Mouse (Mus musculus) heart, embryonic 11.5 days (tissue): Measurements from ENCODE around the gene Chd3. TPM values are rescaled to one million over a fixed set of nuclear protein-coding genes. Genes with fewer than 3 reads are reported as not detected.
A peak's percentile ranks its signal among the peaks of the same experiment; 100 is the strongest.

ENCODE experiments used
- ATAC-seq: fragments of 200-750 bp; cut with Nextera tagmentation; replicated peaks from 2 replicates; pipeline ENCODE4 v1.8.0; 2017; ENCODE audit warnings: moderate library complexity; ENCODE audit not compliant: insufficient number of reproducible peaks, low FRiP score, low TSS enrichment
- H3K27ac ChIP-seq: fragments of 300-500 bp; sonication (generic); 2 replicates; pipeline ENCODE4 v1.5.1; 2014; ENCODE audit warnings: mild to moderate bottlenecking, low read depth, low read length
- H3K27me3 ChIP-seq: fragments of 300-500 bp; sonication (generic); 2 replicates; pipeline ENCODE4 v1.6.1; 2014; ENCODE audit warnings: mild to moderate bottlenecking, low read length, mixed read lengths; ENCODE audit not compliant: control insufficient read depth, insufficient read depth
- H3K36me3 ChIP-seq: fragments of 300-500 bp; sonication (generic); 2 replicates; pipeline ENCODE4 v1.6.1; 2014; ENCODE audit warnings: mild to moderate bottlenecking, low read length, moderate library complexity, mixed read lengths; ENCODE audit not compliant: control insufficient read depth, insufficient read depth
- H3K4me1 ChIP-seq: fragments of 300-500 bp; sonication (generic); 2 replicates; pipeline ENCODE4 v1.6.1; 2014; ENCODE audit warnings: low read length; ENCODE audit not compliant: control insufficient read depth, insufficient read depth
- H3K4me2 ChIP-seq: fragments of 300-500 bp; sonication (generic); 2 replicates; pipeline ENCODE4 v1.6.1; 2014; ENCODE audit warnings: mild to moderate bottlenecking, moderate library complexity
- H3K4me3 ChIP-seq: fragments of 300-500 bp; sonication (generic); 2 replicates; pipeline ENCODE4 v1.5.1; 2014; ENCODE audit warnings: low read depth, low read length
- H3K9ac ChIP-seq: fragments of 300-500 bp; sonication (generic); 2 replicates; pipeline ENCODE4 v1.6.1; 2014; ENCODE audit warnings: mild to moderate bottlenecking, low read depth, low read length, moderate library complexity
- H3K9me3 ChIP-seq: fragments of 300-500 bp; sonication (generic); replicated peaks from 2 replicates; pipeline ENCODE4 v1.6.1; 2016; ENCODE audit warnings: low read length; ENCODE audit not compliant: control insufficient read depth
- WGBS: fragments of 180-500 bp; shearing (Covaris S2); extraction: QIAGEN DNeasy Blood & Tissue Kit; methylation state at CpG from one replicate; pipeline ENCODE4 v1.1.7; 2014; ENCODE audit not compliant: insufficient replicate concordance; 5-methylcytosine and 5-hydroxymethylcytosine counted together
- polyA plus RNA-seq: library from polyadenylated mRNA; unstranded; fragments of >200 nt; fragmentation: Nextera tagmentation; extraction: Ambion mirVana; gene quantifications from 2 replicates; pipeline ENCODE4 v1.2.1, GENCODE M21; 2014

Chd3 gene
- polyA plus RNA-seq, 1 experiment from 2014 or later = 21.8 TPM

DNA sequence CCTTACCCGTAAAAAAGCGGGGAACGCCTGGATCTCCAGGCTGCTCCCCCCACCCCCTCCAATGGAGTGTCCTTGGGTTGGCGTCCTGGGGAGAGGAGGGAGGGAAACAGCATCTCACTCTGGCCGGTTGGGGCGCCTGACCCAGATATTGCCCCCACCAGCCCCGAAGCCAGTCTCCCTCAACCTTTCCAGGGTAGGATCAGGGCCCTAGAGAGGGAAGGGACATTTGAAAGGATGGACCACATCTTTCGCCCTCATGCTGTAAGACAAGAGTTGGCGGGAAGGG lies 42.1 kb downstream of the Chd3 start:
- H3K9me3 ChIP-seq = no peaks in the 10 kb centered on the region
- no peak overlapping the region for H3K27ac ChIP-seq
- peak overlapping the region; percentile 93 for H3K4me2 ChIP-seq
- 14% methylated on average over 9 of the region's 9 CpGs for WGBS
- no peaks in the 10 kb centered on the region for H3K36me3 ChIP-seq
- H3K9ac ChIP-seq = no peak overlapping the region
- peak overlapping the region; percentile 49 for H3K4me3 ChIP-seq
- peaks cover 34% of the 10 kb centered on the region for H3K4me1 ChIP-seq
- no peak for ATAC-seq
- H3K27me3 ChIP-seq = peaks cover 33% of the 10 kb centered on the region

DNA sequence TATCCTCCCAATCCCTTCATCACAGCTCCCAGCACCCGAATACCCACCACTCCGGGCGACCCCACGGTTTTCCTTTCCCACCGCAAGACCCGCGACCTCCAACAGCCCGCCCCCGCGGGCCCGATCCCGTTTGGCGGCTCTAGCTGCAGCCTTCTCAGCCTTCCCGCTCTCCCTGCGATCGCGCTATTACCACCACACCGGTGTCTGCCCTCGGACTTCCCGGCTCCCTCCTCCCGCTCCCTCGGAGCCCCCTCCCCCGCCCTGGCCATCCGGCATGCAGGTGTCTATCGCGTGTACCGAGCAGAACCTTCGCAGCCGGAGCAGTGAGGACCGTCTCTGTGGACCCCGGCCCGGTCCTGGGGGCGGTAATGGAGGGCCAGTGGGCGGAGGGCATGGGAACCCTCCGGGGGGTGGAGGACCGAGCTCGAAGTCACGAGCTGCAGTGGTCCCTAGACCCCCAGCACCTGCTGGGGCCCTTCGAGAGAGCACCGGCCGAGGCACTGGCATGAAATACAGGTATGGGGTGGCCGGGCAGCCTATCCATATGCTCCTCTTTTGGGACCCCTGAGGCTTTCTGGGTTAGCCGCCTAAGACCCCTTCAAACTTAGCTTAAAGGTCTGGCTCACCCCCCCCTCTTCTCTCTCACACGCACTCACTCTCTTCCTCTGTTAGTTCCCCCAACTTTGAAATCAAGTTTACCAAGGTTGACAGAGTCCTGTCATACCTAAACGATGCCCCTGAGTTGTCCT lies 42.6 kb downstream of the Chd3 start:
- WGBS = 1% methylated on average over 45 of the region's 45 CpGs
- Histone ChIP-seq H3K9me3 (no peaks in the 10 kb centered on the region), H3K4me2 (peak overlapping the region; percentile 93), H3K27me3 (peaks cover 33% of the 10 kb centered on the region), H3K36me3 (no peaks in the 10 kb centered on the region), H3K27ac (no peak overlapping the region), H3K4me1 (peaks cover 37% of the 10 kb centered on the region), H3K9ac (peak overlapping the region; percentile 75), H3K4me3 (peak overlapping the region; percentile 49)
- no peak for ATAC-seq

- Histone ChIP-seq H3K27ac (no peak within 1 kb of the TSS), H3K4me3 (peak within 1 kb of the TSS; percentile 49), H3K4me2 (peak within 1 kb of the TSS; percentile 93), H3K9me3 (no peaks in the 10 kb centered on the region), H3K36me3 (no peaks in the 10 kb centered on the region), H3K4me1 (peaks cover 34% of the 10 kb centered on the region), H3K27me3 (peaks cover 30% of the 10 kb centered on the region), H3K9ac (peak within 1 kb of the TSS; percentile 75)
- WGBS = 10% methylated on average over 26 of the region's 26 CpGs
- ATAC-seq = peak; percentile 62
Measured at GRCm38 (mm10) chr11:69325628-69326407, 43.4 kb downstream of the Chd3 start, which contains the start of gene Kcnab3. Gene Kcnab3, plus strand, starts transcription at chr11:69326258.

- Histone ChIP-seq H3K4me3 (peak overlapping the region; percentile 76), H3K4me1 (peaks cover 34% of the 10 kb centered on the region), H3K27ac (no peak overlapping the region), H3K9ac (peak overlapping the region; percentile 88), H3K27me3 (peaks cover 23% of the 10 kb centered on the region), H3K36me3 (no peaks in the 10 kb centered on the region; the same call in 1 of the 2 replicates), H3K4me2 (peak overlapping the region; percentile 97), H3K9me3 (no peaks in the 10 kb centered on the region)
- no peak for ATAC-seq
- WGBS = 78% methylated on average over 6 of the region's 6 CpGs
Measured at GRCm38 (mm10) chr11:69324749-69325148, 44.5 kb downstream of the Chd3 start.

GRCm38 (mm10) chr11:69323667-69324111 lies 45.5 kb downstream of the Chd3 start, which contains the start of the genes Cntrob and Trappc1:
Gene Cntrob, minus strand, starts transcription at chr11:69323775.
Gene Trappc1, plus strand, starts transcription at chr11:69323980.
- peaks cover 4% of the 10 kb centered on the region for H3K36me3 ChIP-seq
- H3K27ac ChIP-seq = peak within 1 kb of the TSS; percentile 89
- H3K4me3 ChIP-seq = peak within 1 kb of the TSS; percentile 76
- peak within 1 kb of the TSS; percentile 97 for H3K4me2 ChIP-seq
- WGBS = under 1% methylated on average over 30 of the region's 30 CpGs
- H3K27me3 ChIP-seq = peaks cover 15% of the 10 kb centered on the region
- ATAC-seq = peak; percentile 86
- no peaks in the 10 kb centered on the region for H3K9me3 ChIP-seq
- H3K9ac ChIP-seq = peak within 1 kb of the TSS; percentile 88
- H3K4me1 ChIP-seq = peaks cover 34% of the 10 kb centered on the region

GRCm38 (mm10) chr11:69322693-69323471 lies 46.3 kb downstream of the Chd3 start:
- peak overlapping the region; percentile 89 for H3K27ac ChIP-seq
- peaks cover 34% of the 10 kb centered on the region for H3K4me1 ChIP-seq
- H3K4me3 ChIP-seq = peak overlapping the region; percentile 76
- ATAC-seq = no peak
- no peaks in the 10 kb centered on the region for H3K9me3 ChIP-seq
- H3K4me2 ChIP-seq = peak overlapping the region; percentile 97
- peaks cover 15% of the 10 kb centered on the region for H3K27me3 ChIP-seq
- H3K36me3 ChIP-seq = peaks cover 7% of the 10 kb centered on the region
- 26% methylated on average over 18 of the region's 18 CpGs for WGBS
- peak overlapping the region; percentile 88 for H3K9ac ChIP-seq

DNA sequence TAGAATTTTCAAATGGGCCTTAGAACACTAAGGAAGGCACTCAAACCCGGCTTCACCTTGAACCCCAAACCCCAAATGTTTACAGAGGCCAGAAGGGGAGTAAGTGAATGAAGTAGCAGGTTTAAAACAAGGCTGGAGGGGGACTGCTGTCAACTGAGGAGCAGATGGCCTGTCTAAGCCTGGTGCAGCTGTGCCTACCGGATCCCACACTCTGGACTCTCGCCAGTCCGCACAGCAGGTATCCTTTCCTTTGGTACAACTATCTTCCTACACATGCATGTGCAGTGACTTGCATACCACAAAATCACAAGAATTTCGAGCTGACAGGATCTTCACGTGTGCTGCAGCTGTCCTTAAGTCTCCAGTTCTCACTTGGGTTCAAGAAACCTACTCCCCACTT lies 47.2 kb downstream of the Chd3 start:
- peak overlapping the region; percentile 88; the same call in 1 of the 2 replicates for H3K9ac ChIP-seq
- H3K4me1 ChIP-seq = peaks cover 31% of the 10 kb centered on the region
- H3K27ac ChIP-seq = no peak overlapping the region
- peak overlapping the region; percentile 97 for H3K4me2 ChIP-seq
- no peak overlapping the region for H3K4me3 ChIP-seq
- peaks cover 7% of the 10 kb centered on the region for H3K36me3 ChIP-seq
- 77% methylated on average over 6 of the region's 6 CpGs for WGBS
- no peak for ATAC-seq
- H3K9me3 ChIP-seq = no peaks in the 10 kb centered on the region
- peaks cover 7% of the 10 kb centered on the region for H3K27me3 ChIP-seq

DNA sequence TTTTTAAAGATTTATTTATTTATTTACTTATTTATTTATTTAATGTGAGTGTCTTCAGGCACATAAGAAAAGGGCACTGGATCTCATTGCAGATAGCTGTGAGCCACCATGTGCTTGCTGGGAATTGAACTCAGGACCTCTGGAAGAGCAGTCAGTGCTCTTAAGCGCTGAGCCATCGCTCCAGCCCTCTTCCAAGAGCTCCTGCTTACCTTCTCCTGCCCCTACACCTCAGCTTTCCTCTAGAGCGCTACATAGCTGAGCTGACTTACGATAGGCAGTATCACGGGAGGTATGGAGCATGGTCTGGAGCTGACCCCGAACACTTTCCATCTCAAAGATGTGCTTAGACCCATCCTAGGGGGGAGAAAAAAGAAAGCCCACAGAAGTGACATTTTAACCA lies 47.6 kb downstream of the Chd3 start:
- Histone ChIP-seq H3K27me3 (peaks cover 2% of the 10 kb centered on the region), H3K9ac (no peak overlapping the region), H3K36me3 (peaks cover 7% of the 10 kb centered on the region), H3K4me2 (no peak overlapping the region; the same call in 1 of the 2 replicates), H3K4me3 (no peak overlapping the region), H3K27ac (no peak overlapping the region), H3K4me1 (peaks cover 27% of the 10 kb centered on the region), H3K9me3 (no peaks in the 10 kb centered on the region)
- 90% methylated on average over 6 of the region's 6 CpGs for WGBS
- ATAC-seq = no peak
